Mouse (Mus musculus) frontal cortex, adult (tissue): Measurements from ENCODE around the gene Dcx.

ENCODE experiments used
- ATAC-seq: cut with Nextera tagmentation; 2 replicates; pipeline ENCODE4 v1.9.2; 2017; ENCODE audit warnings: mild to moderate bottlenecking, moderate library complexity, mixed read lengths; ENCODE audit not compliant: low TSS enrichment

Dcx gene

GRCm38 (mm10) chrX:143827212-143827611, 105.9 kb downstream of the Dcx start, which contains the start of gene Capn6:
Gene Capn6 (minus strand): TSS chrX:143827414.
- no peak for ATAC-seq

- no peak for ATAC-seq
These were observed 106.6 kb downstream of the Dcx start for GRCm38 (mm10) chrX:143826521-143826920.

GRCm38 (mm10) chrX:143818961-143819360, 114.2 kb downstream of the Dcx start:
- ATAC-seq, result no peak

GRCm38 (mm10) chrX:143815948-143816347, 117.2 kb downstream of the Dcx start:
- peak; percentile 52 for ATAC-seq
